Mouse (Mus musculus): ENCODE data around the gene Prelid1. TPM values are rescaled to one million over a fixed set of nuclear protein-coding genes. Genes with fewer than 3 reads are reported as not detected.

The Prelid1 gene
- 54.5 TPM for polyA plus RNA-seq (2015; fragmentation: Illumina TruSeq; extraction: RNeasy Lipid Tissue Mini Kit (QIAGEN cat#74804); ENCODE audit: insufficient read depth, low read depth, low replicate concordance)

GRCm38 (mm10) chr13:55319931-55320533 lies at the start of gene Prelid1:
Gene Prelid1 (plus strand): TSS chr13:55320500.

GRCm38 (mm10) chr13:55321434-55322129 lies 1.3 kb downstream of the Prelid1 start, which contains the start of gene Rab24:
Gene Rab24 (minus strand): TSS chr13:55321946.

GRCm38 (mm10) chr13:55329683-55330566 lies 9.6 kb downstream of the Prelid1 start, which contains the start of gene Mxd3:
Gene Mxd3 (minus strand): TSS chr13:55329823.

GRCm38 (mm10) chr13:55362453-55363060 lies 42.3 kb downstream of the Prelid1 start, which contains the start of gene Lman2:
Gene Lman2 (minus strand): TSS chr13:55362783.

GRCm38 (mm10) chr13:55369531-55370114 lies 49.3 kb downstream of the Prelid1 start, which contains the start of gene Rgs14:
Gene Rgs14 (plus strand): TSS chr13:55369732.

Other genes starting within 250 kb of the Prelid1 start
- 14.4 TPM for gene Uimc1, start 220.2 kb upstream of the Prelid1 start, polyA plus RNA-seq (2015; fragmentation: Illumina TruSeq; extraction: RNeasy Lipid Tissue Mini Kit (QIAGEN cat#74804); ENCODE audit: insufficient read depth, low read depth, low replicate concordance)
- gene Zfp346, start 215.2 kb upstream of the Prelid1 start, polyA plus RNA-seq (2015; fragmentation: Illumina TruSeq; extraction: RNeasy Lipid Tissue Mini Kit (QIAGEN cat#74804); ENCODE audit: insufficient read depth, low read depth, low replicate concordance) = 6.0 TPM
- not detected for gene Gm17617, start 187.0 kb upstream of the Prelid1 start, polyA plus RNA-seq (2015; fragmentation: Illumina TruSeq; extraction: RNeasy Lipid Tissue Mini Kit (QIAGEN cat#74804); ENCODE audit: insufficient read depth, low read depth, low replicate concordance)
- gene Fgfr4, start 167.9 kb upstream of the Prelid1 start, polyA plus RNA-seq (2015; fragmentation: Illumina TruSeq; extraction: RNeasy Lipid Tissue Mini Kit (QIAGEN cat#74804); ENCODE audit: insufficient read depth, low read depth, low replicate concordance) = 2.0 TPM
- 11.7 TPM for gene Nsd1, start 110.7 kb upstream of the Prelid1 start, polyA plus RNA-seq (2015; fragmentation: Illumina TruSeq; extraction: RNeasy Lipid Tissue Mini Kit (QIAGEN cat#74804); ENCODE audit: insufficient read depth, low read depth, low replicate concordance)
- gene Rab24, start 1.4 kb downstream of the Prelid1 start, polyA plus RNA-seq (2015; fragmentation: Illumina TruSeq; extraction: RNeasy Lipid Tissue Mini Kit (QIAGEN cat#74804); ENCODE audit: insufficient read depth, low read depth, low replicate concordance) = 52.6 TPM
- gene Mxd3, start 9.3 kb downstream of the Prelid1 start, polyA plus RNA-seq (2015; fragmentation: Illumina TruSeq; extraction: RNeasy Lipid Tissue Mini Kit (QIAGEN cat#74804); ENCODE audit: insufficient read depth, low read depth, low replicate concordance) = not detected
- 21.4 TPM for gene Lman2, start 42.3 kb downstream of the Prelid1 start, polyA plus RNA-seq (2015; fragmentation: Illumina TruSeq; extraction: RNeasy Lipid Tissue Mini Kit (QIAGEN cat#74804); ENCODE audit: insufficient read depth, low read depth, low replicate concordance)
- gene Rgs14, start 49.2 kb downstream of the Prelid1 start, polyA plus RNA-seq (2015; fragmentation: Illumina TruSeq; extraction: RNeasy Lipid Tissue Mini Kit (QIAGEN cat#74804); ENCODE audit: insufficient read depth, low read depth, low replicate concordance) = 0.44 TPM
- gene Slc34a1, start 77.7 kb downstream of the Prelid1 start, polyA plus RNA-seq (2015; fragmentation: Illumina TruSeq; extraction: RNeasy Lipid Tissue Mini Kit (QIAGEN cat#74804); ENCODE audit: insufficient read depth, low read depth, low replicate concordance) = not detected
- not detected for gene Pfn3, start 94.7 kb downstream of the Prelid1 start, polyA plus RNA-seq (2015; fragmentation: Illumina TruSeq; extraction: RNeasy Lipid Tissue Mini Kit (QIAGEN cat#74804); ENCODE audit: insufficient read depth, low read depth, low replicate concordance)
- not detected for gene F12, start 106.3 kb downstream of the Prelid1 start, polyA plus RNA-seq (2015; fragmentation: Illumina TruSeq; extraction: RNeasy Lipid Tissue Mini Kit (QIAGEN cat#74804); ENCODE audit: insufficient read depth, low read depth, low replicate concordance)
- gene Grk6, start 124.6 kb downstream of the Prelid1 start, polyA plus RNA-seq (2015; fragmentation: Illumina TruSeq; extraction: RNeasy Lipid Tissue Mini Kit (QIAGEN cat#74804); ENCODE audit: insufficient read depth, low read depth, low replicate concordance) = 9.0 TPM
- gene Prr7, start 143.8 kb downstream of the Prelid1 start, polyA plus RNA-seq (2015; fragmentation: Illumina TruSeq; extraction: RNeasy Lipid Tissue Mini Kit (QIAGEN cat#74804); ENCODE audit: insufficient read depth, low read depth, low replicate concordance) = 0.63 TPM
- gene Dbn1, start 167.6 kb downstream of the Prelid1 start, polyA plus RNA-seq (2015; fragmentation: Illumina TruSeq; extraction: RNeasy Lipid Tissue Mini Kit (QIAGEN cat#74804); ENCODE audit: insufficient read depth, low read depth, low replicate concordance) = 5.1 TPM
- 10.5 TPM for gene Pdlim7, start 193.2 kb downstream of the Prelid1 start, polyA plus RNA-seq (2015; fragmentation: Illumina TruSeq; extraction: RNeasy Lipid Tissue Mini Kit (QIAGEN cat#74804); ENCODE audit: insufficient read depth, low read depth, low replicate concordance)
- gene Dok3, start 208.8 kb downstream of the Prelid1 start, polyA plus RNA-seq (2015; fragmentation: Illumina TruSeq; extraction: RNeasy Lipid Tissue Mini Kit (QIAGEN cat#74804); ENCODE audit: insufficient read depth, low read depth, low replicate concordance) = 2.5 TPM
- gene Ddx41, start 216.2 kb downstream of the Prelid1 start, polyA plus RNA-seq (2015; fragmentation: Illumina TruSeq; extraction: RNeasy Lipid Tissue Mini Kit (QIAGEN cat#74804); ENCODE audit: insufficient read depth, low read depth, low replicate concordance) = 11.5 TPM

Data from pancreas, adult 10 weeks (tissue).